Mouse (Mus musculus): ENCODE results near the gene Ttll6. TPM values are rescaled to one million over a fixed set of nuclear protein-coding genes. Genes with fewer than 3 reads are reported as not detected.

Ttll6 gene
- polyA plus RNA-seq, 2 experiments = 0.04 TPM; not detected in 1

DNA sequence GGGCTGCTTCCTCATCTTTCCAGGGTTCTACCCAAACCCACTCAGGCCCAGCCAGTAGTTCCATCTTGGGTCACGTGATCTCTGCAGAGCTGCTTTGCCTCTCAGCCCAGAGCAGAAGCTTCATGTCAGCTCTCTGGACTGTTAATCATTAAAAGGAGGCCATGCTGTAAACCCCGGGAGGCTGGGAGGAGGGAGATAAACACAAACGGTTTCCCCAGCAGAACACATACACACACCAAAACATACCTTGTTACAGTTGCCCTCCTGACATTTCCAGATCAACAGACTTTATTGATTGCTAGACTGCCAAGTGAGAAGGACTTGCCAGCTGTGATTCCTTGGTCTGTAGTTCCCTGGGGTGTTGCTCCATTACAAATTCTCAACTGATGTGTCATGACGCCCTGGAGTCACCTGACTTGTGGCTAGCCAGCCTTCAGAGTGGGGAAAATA is 7.2 kb downstream of the Ttll6 start:
- Histone ChIP-seq H3K9ac (ENCODE audit: low read depth, low read length, severe bottlenecking) (no peak overlapping the region), H3K27me3 (ENCODE audit: control insufficient read depth, insufficient read depth, low read length) (peaks cover 9% of the 10 kb centered on the region), H3K9me3 (ENCODE audit: control insufficient read depth, low read length) (no peaks in the 10 kb centered on the region), H3K27ac (replicated peaks; ENCODE audit: low read depth, low read length) (no peak overlapping the region), H3K36me3 (ENCODE audit: control insufficient read depth, insufficient read depth, low read length) (no peaks in the 10 kb centered on the region), H3K4me2 (replicated peaks; ENCODE audit: low read depth, low read length, severe bottlenecking) (no peak overlapping the region), H3K4me3 (replicated peaks; ENCODE audit: low read length) (no peak overlapping the region), H3K4me1 (ENCODE audit: control insufficient read depth, insufficient read depth, low read length) (0 out of 2 replicates have a peak, but pooled peaks cover 4% of the 10 kb centered on the region)
- DNase-seq (ENCODE audit: low spot score) (no peak), ATAC-seq (ENCODE audit: low FRiP score, low read depth) (no peak)
- no peak for TF ChIP-seq POLR2A (IDR thresholded peaks at IDR 0.05; ENCODE audit: borderline replicate concordance, extremely low read depth, insufficient read depth, insufficient read length)
- 12% methylated on average over 4 of the region's 4 CpGs for WGBS

DNA sequence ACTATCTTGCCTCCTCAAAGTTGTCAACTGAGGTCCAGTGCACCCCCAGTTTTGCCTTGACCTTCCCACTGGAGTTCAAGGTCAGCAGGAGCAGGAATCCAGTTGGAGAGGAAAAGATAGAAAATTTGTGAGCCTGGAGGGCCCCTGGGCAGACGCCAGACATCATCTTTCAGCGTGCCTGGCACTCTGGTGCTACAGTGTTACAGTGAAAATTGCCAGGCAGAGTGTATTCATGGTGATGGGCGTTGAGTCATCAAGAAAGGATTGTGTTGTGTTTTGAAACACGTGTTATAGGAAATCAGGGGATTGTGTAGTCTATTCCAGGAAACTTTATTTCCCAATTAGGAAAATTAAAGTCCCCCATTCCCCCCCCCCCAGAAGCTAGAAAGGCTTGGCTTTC is 10.2 kb downstream of the Ttll6 start:
- peaks cover 34% of the 10 kb centered on the region for H3K27me3 ChIP-seq (ENCODE audit: control insufficient read depth, insufficient read depth, low read length)
- H3K9ac ChIP-seq (ENCODE audit: low read depth, low read length, severe bottlenecking) = no peak overlapping the region
- 62% methylated on average over 4 of the region's 4 CpGs for WGBS
- no peak overlapping the region for H3K4me2 ChIP-seq (replicated peaks; ENCODE audit: low read depth, low read length, severe bottlenecking)
- H3K9me3 ChIP-seq (ENCODE audit: control insufficient read depth, low read length) = no peaks in the 10 kb centered on the region
- H3K27ac ChIP-seq (replicated peaks; ENCODE audit: low read depth, low read length) = no peak overlapping the region
- TF ChIP-seq POLR2A (IDR thresholded peaks at IDR 0.05; ENCODE audit: borderline replicate concordance, extremely low read depth, insufficient read depth, insufficient read length) = no peak
- ATAC-seq (ENCODE audit: low FRiP score, low read depth) (no peak), DNase-seq (ENCODE audit: low spot score) (no peak)
- no peaks in the 10 kb centered on the region for H3K36me3 ChIP-seq (ENCODE audit: control insufficient read depth, insufficient read depth, low read length)
- no peaks in the 10 kb centered on the region for H3K4me1 ChIP-seq (ENCODE audit: control insufficient read depth, insufficient read depth, low read length)
- no peak overlapping the region for H3K4me3 ChIP-seq (replicated peaks; ENCODE audit: low read length)

DNA sequence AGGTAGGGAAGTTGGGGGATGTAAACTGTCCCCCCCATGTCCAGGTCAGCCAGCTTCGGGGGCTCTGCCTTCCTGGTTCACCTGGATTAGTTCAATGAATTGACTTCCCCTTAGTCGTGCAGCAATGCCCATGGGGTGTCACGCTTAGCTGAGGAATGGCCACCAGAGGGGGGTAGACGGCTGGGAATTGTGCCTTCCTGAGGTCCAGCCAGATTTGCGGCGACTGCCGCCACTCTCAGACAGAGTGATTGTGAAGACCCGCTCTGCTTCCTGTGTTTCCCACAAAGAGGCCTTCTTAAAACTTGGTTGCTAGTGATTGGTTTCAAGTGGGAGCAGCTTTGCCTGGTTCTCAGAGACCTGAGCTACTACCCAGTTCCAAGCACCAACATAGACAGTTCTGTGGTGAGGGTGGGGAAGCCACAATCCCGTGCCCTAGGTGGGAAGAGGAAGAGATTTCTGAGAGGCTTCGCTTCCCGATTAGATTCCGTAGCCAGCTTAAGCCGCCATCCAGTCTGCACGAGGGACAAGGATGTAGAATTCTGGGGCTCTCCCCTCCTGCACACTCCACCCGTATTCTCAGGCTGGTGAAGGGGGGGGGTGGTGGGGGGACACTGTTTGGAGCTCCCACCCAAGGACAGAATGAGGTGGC is 12.2 kb downstream of the Ttll6 start:
- Histone ChIP-seq H3K9ac (ENCODE audit: low read depth, low read length, severe bottlenecking) (0 out of 2 replicates have a peak overlapping the region, but pooled peaks have one; percentile 26), H3K4me2 (replicated peaks; ENCODE audit: low read depth, low read length, severe bottlenecking) (peak overlapping the region; percentile 26; the same call in 1 of the 2 replicates), H3K4me3 (replicated peaks; ENCODE audit: low read length) (no peak overlapping the region), H3K4me1 (ENCODE audit: control insufficient read depth, insufficient read depth, low read length) (no peaks in the 10 kb centered on the region), H3K27ac (replicated peaks; ENCODE audit: low read depth, low read length) (no peak overlapping the region), H3K36me3 (ENCODE audit: control insufficient read depth, insufficient read depth, low read length) (no peaks in the 10 kb centered on the region), H3K9me3 (ENCODE audit: control insufficient read depth, low read length) (no peaks in the 10 kb centered on the region), H3K27me3 (ENCODE audit: control insufficient read depth, insufficient read depth, low read length) (peaks cover 34% of the 10 kb centered on the region)
- TF ChIP-seq POLR2A (IDR thresholded peaks at IDR 0.05; ENCODE audit: borderline replicate concordance, extremely low read depth, insufficient read depth, insufficient read length) = no peak
- ATAC-seq (ENCODE audit: low FRiP score, low read depth) (no peak), DNase-seq (ENCODE audit: low spot score) (peak; percentile 66)
- 4% methylated on average over 15 of the region's 15 CpGs for WGBS

DNA sequence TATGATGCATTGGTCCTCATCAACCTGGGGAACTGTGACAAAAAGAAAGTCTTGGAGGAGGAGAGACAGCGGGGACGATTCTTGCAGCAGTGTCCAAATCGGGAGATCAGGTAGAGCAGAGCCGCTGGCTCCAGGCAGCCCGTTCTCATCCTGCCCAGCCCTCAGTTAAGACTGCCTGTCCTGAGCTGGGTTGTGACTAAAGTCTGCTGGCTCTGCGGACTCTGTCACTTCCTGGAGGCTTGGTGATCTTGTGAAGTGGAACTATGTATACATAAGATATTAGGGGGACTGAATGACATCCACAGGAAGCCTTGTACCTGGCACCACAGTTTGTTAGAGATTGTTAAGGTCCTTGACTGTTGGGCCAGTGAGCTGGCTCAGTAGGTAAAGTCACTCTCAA is 13.9 kb downstream of the Ttll6 start:
- TF ChIP-seq POLR2A (IDR thresholded peaks at IDR 0.05; ENCODE audit: borderline replicate concordance, extremely low read depth, insufficient read depth, insufficient read length) = no peak

DNA sequence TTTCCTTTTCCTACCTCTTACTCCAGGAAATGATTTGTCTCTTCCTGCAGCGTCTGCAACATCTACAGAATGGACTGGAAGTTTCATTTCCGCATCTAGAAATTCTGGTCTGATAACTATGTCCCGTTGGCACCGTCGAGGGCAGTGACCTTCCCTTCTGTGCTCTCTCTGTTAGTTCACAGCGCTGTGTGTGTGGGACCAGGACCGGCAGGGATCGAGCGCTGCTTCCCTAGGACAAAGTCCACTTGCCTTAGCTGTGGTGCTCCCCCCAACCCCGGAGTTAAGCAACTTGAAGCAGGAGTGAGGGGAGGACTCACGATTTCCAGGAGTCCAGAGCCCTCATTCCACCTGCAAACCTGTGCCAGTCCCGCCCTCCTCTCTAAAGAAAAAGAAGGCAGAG is 31.2 kb downstream of the Ttll6 start:
- no peak for TF ChIP-seq POLR2A (IDR thresholded peaks at IDR 0.05; ENCODE audit: borderline replicate concordance, extremely low read depth, insufficient read depth, insufficient read length)
- no peak for DNase-seq (ENCODE audit: low spot score)
- Histone ChIP-seq H3K4me2 (replicated peaks; ENCODE audit: low read depth, low read length, severe bottlenecking) (no peak overlapping the region), H3K27ac (replicated peaks; ENCODE audit: low read depth, low read length) (no peak overlapping the region), H3K9me3 (ENCODE audit: control insufficient read depth, low read length) (no peaks in the 10 kb centered on the region), H3K9ac (ENCODE audit: low read depth, low read length, severe bottlenecking) (no peak overlapping the region), H3K36me3 (ENCODE audit: control insufficient read depth, insufficient read depth, low read length) (no peaks in the 10 kb centered on the region), H3K27me3 (ENCODE audit: control insufficient read depth, insufficient read depth, low read length) (peaks cover 51% of the 10 kb centered on the region), H3K4me1 (ENCODE audit: control insufficient read depth, insufficient read depth, low read length) (no peaks in the 10 kb centered on the region), H3K4me3 (replicated peaks; ENCODE audit: low read length) (no peak overlapping the region)
- 64% methylated on average over 12 of the region's 12 CpGs for WGBS
- no peak for ATAC-seq (ENCODE audit: low FRiP score, low read depth)

More for the DNA sequence above, 13.9 kb downstream of the Ttll6 start:
- Histone ChIP-seq H3K9me3 (ENCODE audit: control insufficient read depth, low read length) (no peaks in the 10 kb centered on the region), H3K27ac (replicated peaks; ENCODE audit: low read depth, low read length) (no peak overlapping the region), H3K27me3 (ENCODE audit: control insufficient read depth, insufficient read depth, low read length) (peaks cover 36% of the 10 kb centered on the region), H3K4me3 (replicated peaks; ENCODE audit: low read length) (no peak overlapping the region), H3K4me2 (replicated peaks; ENCODE audit: low read depth, low read length, severe bottlenecking) (no peak overlapping the region), H3K4me1 (ENCODE audit: control insufficient read depth, insufficient read depth, low read length) (no peaks in the 10 kb centered on the region), H3K36me3 (ENCODE audit: control insufficient read depth, insufficient read depth, low read length) (no peaks in the 10 kb centered on the region), H3K9ac (ENCODE audit: low read depth, low read length, severe bottlenecking) (no peak overlapping the region)
- DNase-seq (ENCODE audit: low spot score) (no peak), ATAC-seq (ENCODE audit: low FRiP score, low read depth) (no peak)
- WGBS = 77% methylated on average over 6 of the region's 6 CpGs
